21 mouse cellular contexts compared by ENCODE assay signal in genomic region chr9:77598560-77598959, GRCm38 (mm10). TPM values are rescaled to one million over a fixed set of nuclear protein-coding genes. Genes with fewer than 3 reads are reported as not detected.
"Had no signal": no experiment of that assay in that cellular context is flagged by ENCODE, and none has a peak within 500 bp of the region (broad histone marks: within the 10 kb centered on the region; RNA-seq: fewer than 3 reads in every experiment).

No protein-coding gene starts in this region.

- ATAC-seq: liver, postnatal 0 days; lung, postnatal 0 days; midbrain, embryonic 13.5 days; midbrain, embryonic 15.5 days had no signal

- H3K27ac ChIP-seq: lung, embryonic 15.5 days; macrophage; midbrain, embryonic 13.5 days; midbrain, embryonic 15.5 days; neural tube, embryonic 12.5 days; stomach, embryonic 15.5 days; stomach, postnatal 0 days had no signal

- H3K9ac ChIP-seq: liver, postnatal 0 days; lung, embryonic 15.5 days; midbrain, embryonic 13.5 days; midbrain, embryonic 15.5 days; neural tube, embryonic 12.5 days; stomach, embryonic 15.5 days had no signal

- H3K9me3 ChIP-seq: lung, embryonic 15.5 days; midbrain, embryonic 13.5 days; midbrain, embryonic 15.5 days; neural tube, embryonic 12.5 days; stomach, embryonic 15.5 days had no signal

- H3K27me3 ChIP-seq: lung, embryonic 15.5 days; midbrain, embryonic 15.5 days; neural tube, embryonic 12.5 days; stomach, embryonic 15.5 days had no signal

- H3K4me1 ChIP-seq: lung, embryonic 15.5 days; neural tube, embryonic 12.5 days; stomach, embryonic 15.5 days had no signal

- H3K36me3 ChIP-seq: lung, embryonic 15.5 days; midbrain, embryonic 13.5 days; midbrain, embryonic 15.5 days; neural tube, embryonic 12.5 days; stomach, embryonic 15.5 days had no signal

- DNase-seq: liver, postnatal 0 days; lung, adult 2 months; lung, postnatal 14 days; lung, postnatal 36 days; right cerebral cortex, postnatal 14 days; thymus, postnatal 14 days; thymus, postnatal 36 days had no signal

- H3K4me3 ChIP-seq: lung, embryonic 15.5 days; megakaryocyte, embryonic 14.5 days; midbrain, embryonic 13.5 days; midbrain, embryonic 15.5 days; neural tube, embryonic 12.5 days; stomach, embryonic 15.5 days had no signal

- H3K4me2 ChIP-seq: lung, embryonic 15.5 days; midbrain, embryonic 11.5 days; midbrain, embryonic 13.5 days; midbrain, embryonic 15.5 days; neural tube, embryonic 12.5 days; stomach, embryonic 15.5 days had no signal

RNA-seq across cellular contexts. Expression of gene Klhl31, which starts 37.7 kb away (rescaled TPM):
- total RNA-seq: megakaryocyte progenitor cell, adult 5-6 weeks; monocyte, adult 5-6 weeks; neutrophil, adult 5-6 weeks had no signal
- polyA plus RNA-seq: macrophage; spleen, adult 2 months had no signal
